Mouse (Mus musculus) erythroblast, embryonic 14.5 days (primary cell): Measurements from ENCODE around the gene Apod.

Experiments
- GATA1 ChIP-seq: IDR thresholded peaks from 2 replicates; pipeline ENCODE4 v1.6.1; 2012; ENCODE audit warnings: low read length, inconsistent platforms, mixed read lengths
- TAL1 ChIP-seq: IDR thresholded peaks from 3 replicates; pipeline ENCODE4 v1.6.1; 2012; ENCODE audit warnings: low read length, inconsistent platforms, mixed read lengths

- TF ChIP-seq TAL1 (no peak), GATA1 (no peak)
These were observed 18.0 kb upstream of the Apod start for GRCm38 (mm10) chr16:31332586-31332985.
